Mouse (Mus musculus) gonadal fat pad, adult 2 months (tissue): ENCODE data around the gene Vash2. TPM values are rescaled to one million over a fixed set of nuclear protein-coding genes. Genes with fewer than 3 reads are reported as not detected.
"Not testable (repeated sequence)": the region's sequence is repeated elsewhere in the genome, so short reads cannot be mapped to it uniquely, and the experiment has no call there.

Source experiments
- DNase-seq: peaks from one replicate; pipeline ENCODE4 v3.0.0-alpha.2; 2012; ENCODE audit warnings: low read depth
- polyA plus RNA-seq: library from polyadenylated mRNA; depleted of rRNA; stranded (reverse); fragments of >200 nt; gene quantifications from 2 replicates; pipeline ENCODE4 v1.2.3, GENCODE M21; 2012; rRNA removed

Gene Vash2
- polyA plus RNA-seq, 1 experiment = 12.9 TPM

GRCm38 (mm10) chr1:190927311-190927710 is 51.8 kb downstream of the Vash2 start:
- no peak for DNase-seq

- DNase-seq = not testable (repeated sequence)
Measured at GRCm38 (mm10) chr1:190924812-190925211, 54.3 kb downstream of the Vash2 start, which contains the start of gene Angel2. Gene Angel2 (plus strand): TSS chr1:190925112.

GRCm38 (mm10) chr1:190919725-190920469 is 59.2 kb downstream of the Vash2 start:
- no peak for DNase-seq

- DNase-seq = no peak
Measured at GRCm38 (mm10) chr1:190918938-190919337, 60.2 kb downstream of the Vash2 start.

- no peak for DNase-seq
Measured at GRCm38 (mm10) chr1:190912623-190913022, 66.5 kb downstream of the Vash2 start.

GRCm38 (mm10) chr1:190911415-190912123 is 67.5 kb downstream of the Vash2 start, which contains the start of gene Rps6kc1:
Gene Rps6kc1 (minus strand): TSS chr1:190911770.
- DNase-seq = no peak

DNA sequence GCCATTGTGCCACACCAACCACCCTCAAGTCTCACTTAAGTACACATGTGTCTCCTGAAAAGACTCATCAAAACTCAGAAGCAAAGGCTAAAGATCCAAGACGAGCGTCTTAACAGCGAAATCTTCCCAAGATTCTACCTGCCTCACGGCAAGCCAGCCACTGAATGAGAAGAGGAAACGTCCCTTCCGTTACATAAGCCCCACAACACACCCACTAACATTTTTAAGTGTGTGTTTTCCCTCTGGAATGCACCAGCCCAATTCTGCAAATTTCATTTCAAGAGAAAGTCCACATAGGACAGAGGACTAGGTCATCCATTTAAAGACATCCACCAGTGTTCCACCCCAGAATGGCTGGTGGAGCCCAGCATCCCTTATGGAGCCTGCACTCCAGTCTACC is 68.3 kb downstream of the Vash2 start:
- no peak for DNase-seq

DNA sequence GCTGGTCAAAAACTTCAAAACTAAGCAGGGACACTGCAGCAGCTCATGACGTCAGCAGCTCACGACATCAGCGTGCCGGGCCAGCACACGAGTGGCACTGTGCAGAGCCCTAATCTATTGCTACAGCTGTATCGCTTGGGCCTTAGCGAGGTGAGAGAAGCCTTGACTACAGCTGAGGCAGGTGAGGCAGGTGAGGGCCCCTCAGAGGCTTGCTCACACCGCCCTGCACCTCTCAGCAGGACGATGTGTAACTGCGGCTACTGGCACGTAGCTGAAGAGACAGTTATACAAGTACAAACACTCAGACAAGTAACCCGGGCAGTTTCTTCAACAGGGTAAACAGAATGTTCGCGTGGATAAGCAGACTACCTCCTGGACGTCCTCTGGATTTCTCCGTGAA is 74.4 kb downstream of the Vash2 start:
- no peak for DNase-seq

- no peak for DNase-seq
Measured at GRCm38 (mm10) chr1:190904136-190904535, 75.0 kb downstream of the Vash2 start.

GRCm38 (mm10) chr1:190901082-190901481 is 78.0 kb downstream of the Vash2 start:
- DNase-seq = no peak

- no peak for DNase-seq
Measured at GRCm38 (mm10) chr1:190898899-190899575, 80.1 kb downstream of the Vash2 start.

DNA sequence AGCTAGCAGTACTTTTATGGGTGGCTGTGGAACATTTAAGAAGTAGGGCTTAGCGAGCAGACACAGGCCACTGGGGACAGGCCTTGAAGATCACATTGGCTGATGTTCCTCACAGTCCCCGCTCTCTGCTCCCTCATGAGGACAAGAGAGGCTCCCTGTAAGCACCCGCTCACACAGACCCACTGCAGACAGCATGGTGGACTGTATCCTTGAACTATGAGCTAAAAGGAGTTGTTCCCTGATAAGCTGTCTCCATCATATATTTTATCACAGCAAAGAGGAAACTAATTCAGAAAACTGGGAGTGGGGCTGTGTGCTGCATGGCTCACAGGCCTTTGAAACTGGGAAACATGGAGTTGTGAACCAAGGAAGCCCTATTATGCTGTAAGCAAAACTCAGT is 80.9 kb downstream of the Vash2 start:
- DNase-seq = no peak

Other genes with a start within 250 kb of the Vash2 start
- 6.6 and 7.9 TPM in 2 replicates for gene Rps6kc1, start 67.5 kb downstream of the Vash2 start, polyA plus RNA-seq
- 25.6 and 29.3 TPM in 2 replicates for gene Angel2, start 54.2 kb downstream of the Vash2 start, polyA plus RNA-seq
- 10.9 and 13.3 TPM in 2 replicates for gene Flvcr1, start 46.9 kb upstream of the Vash2 start, polyA plus RNA-seq
- gene Spata45, start 57.3 kb upstream of the Vash2 start, polyA plus RNA-seq = not detected in 2 replicates
- 8.8 and 12.6 TPM in 2 replicates for gene Tatdn3, start 83.6 kb upstream of the Vash2 start, polyA plus RNA-seq
- gene Nsl1, start 83.7 kb upstream of the Vash2 start, polyA plus RNA-seq = 0.31 and 1.4 TPM in 2 replicates
- 4.9 and 6.7 TPM in 2 replicates for gene Batf3, start 118.6 kb upstream of the Vash2 start, polyA plus RNA-seq
- gene Fam71a, start 185.5 kb upstream of the Vash2 start, polyA plus RNA-seq = 0.05 and 0.28 TPM in 2 replicates
- 4.5 and 4.9 TPM in 2 replicates for gene Atf3, start 238.7 kb upstream of the Vash2 start, polyA plus RNA-seq